Mouse (Mus musculus): Measurements from ENCODE around the gene Usp2.

DNA sequence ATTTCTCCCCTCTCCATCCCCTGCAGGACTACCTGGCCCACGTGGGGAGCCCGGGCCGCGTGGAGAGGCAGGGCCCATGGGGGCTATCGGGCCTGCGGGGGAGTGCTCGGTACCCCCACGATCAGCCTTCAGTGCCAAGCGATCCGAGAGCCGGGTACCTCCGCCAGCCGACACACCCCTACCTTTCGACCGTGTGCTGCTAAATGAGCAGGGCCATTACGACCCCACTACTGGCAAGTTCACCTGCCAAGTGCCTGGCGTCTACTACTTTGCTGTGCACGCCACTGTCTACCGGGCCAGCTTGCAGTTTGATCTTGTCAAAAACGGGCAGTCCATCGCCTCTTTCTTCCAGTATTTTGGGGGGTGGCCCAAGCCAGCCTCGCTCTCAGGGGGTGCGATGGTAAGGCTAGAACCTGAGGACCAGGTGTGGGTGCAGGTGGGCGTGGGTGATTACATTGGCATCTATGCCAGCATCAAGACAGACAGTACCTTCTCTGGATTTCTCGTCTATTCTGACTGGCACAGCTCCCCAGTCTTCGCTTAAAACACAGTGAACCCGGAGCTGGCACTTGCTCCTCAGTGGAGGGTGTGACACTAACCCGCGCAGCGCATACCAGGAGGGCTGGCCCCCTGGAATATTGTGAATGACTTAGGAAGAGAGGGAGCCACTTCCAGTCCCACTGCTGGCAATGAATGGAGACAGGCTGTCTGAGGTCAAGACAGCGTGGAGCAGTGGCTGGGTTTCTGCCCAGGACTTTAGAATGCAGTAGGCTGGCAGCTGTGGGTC is 41.6 kb downstream of the Usp2 start:
- TF ChIP-seq POLR2A (IDR thresholded peaks at IDR 0.05; ENCODE audit: insufficient read depth, low read depth, low read length) = no peak
- no peak for TF ChIP-seq CTCF (IDR thresholded peaks at IDR 0.05)
